Mouse (Mus musculus): Measurements from ENCODE around the gene Fam184a.

GRCm38 (mm10) chr10:53629918-53630250, 121.0 kb downstream of the Fam184a start:
- TF ChIP-seq CTCF (IDR thresholded peaks at IDR 0.05; ENCODE audit: low read depth, low read length) (no peak), POLR2A (IDR thresholded peaks at IDR 0.05; ENCODE audit: borderline replicate concordance, low read depth, low read length) (no peak)

All from bone marrow macrophage, adult 2 months (primary cell).